Mouse (Mus musculus): ENCODE results near the gene A830018L16Rik.

DNA sequence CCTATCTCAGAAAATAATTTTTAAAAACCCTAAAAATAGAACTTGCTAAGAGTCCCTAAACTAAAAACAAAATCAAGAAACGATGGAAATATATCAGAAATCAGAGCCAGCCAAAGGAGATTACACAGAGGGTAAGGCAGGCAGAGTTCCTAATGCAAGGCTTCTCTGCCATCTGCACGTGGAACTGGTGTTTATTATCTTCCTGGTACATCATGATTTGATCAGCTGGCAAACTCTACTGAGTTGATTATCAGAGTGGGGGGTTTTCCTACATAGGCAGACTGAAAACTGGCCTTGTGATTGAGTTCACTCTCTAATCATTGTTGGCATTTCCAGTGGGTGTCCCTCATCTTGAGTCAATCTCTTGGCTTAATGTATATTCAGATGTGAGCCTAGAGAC is 583.7 kb downstream of the A830018L16Rik start:
- TF ChIP-seq MEF2A (IDR thresholded peaks at IDR 0.05; ENCODE audit: extremely low read depth, insufficient replicate concordance, low read depth, low read length, poor library complexity, severe bottlenecking) (no peak), POLR2AphosphoS5 (IDR thresholded peaks at IDR 0.05; ENCODE audit: borderline replicate concordance, low read depth, low read length) (no peak), CTCF (IDR thresholded peaks at IDR 0.05 in 2 of 3, conservative IDR thresholded peaks at IDR 0.05 in 1 of 3; ENCODE audit: control insufficient read depth in 1 of 3, insufficient read depth in 1 of 3, low read depth in 2 of 3, low read length in 3 of 3, poor library complexity in 1 of 3, severe bottlenecking in 1 of 3) (no peak), USF1 (IDR thresholded peaks at IDR 0.05; ENCODE audit: low read depth, low read length) (no peak), EP300 (IDR thresholded peaks at IDR 0.05; ENCODE audit: low read depth in 1 of 2, low read length in 2 of 2) (no peak), SMC3 (IDR thresholded peaks at IDR 0.05; ENCODE audit: low read depth, low read length) (no peak), POLR2AphosphoS2 (IDR thresholded peaks at IDR 0.05; ENCODE audit: low read length) (no peak), MXI1 (IDR thresholded peaks at IDR 0.05; ENCODE audit: low read depth, low read length) (no peak), POLR2A (IDR thresholded peaks at IDR 0.05; ENCODE audit: control insufficient read depth in 1 of 2, insufficient read depth in 1 of 2, low read depth in 1 of 2, low read length in 2 of 2, poor library complexity in 1 of 2) (no peak), ZNF384 (IDR thresholded peaks at IDR 0.05; ENCODE audit: low read depth, low read length) (no peak), ZMIZ1 (IDR thresholded peaks at IDR 0.05; ENCODE audit: low read depth, low read length) (no peak), NRF1 (IDR thresholded peaks at IDR 0.05; ENCODE audit: insufficient read depth, low read depth, low read length, poor library complexity, severe bottlenecking) (no peak), CHD2 (IDR thresholded peaks at IDR 0.05; ENCODE audit: low read length) (no peak)
